ENCODE assay signal across 16 mouse cellular contexts in the genomic region with DNA sequence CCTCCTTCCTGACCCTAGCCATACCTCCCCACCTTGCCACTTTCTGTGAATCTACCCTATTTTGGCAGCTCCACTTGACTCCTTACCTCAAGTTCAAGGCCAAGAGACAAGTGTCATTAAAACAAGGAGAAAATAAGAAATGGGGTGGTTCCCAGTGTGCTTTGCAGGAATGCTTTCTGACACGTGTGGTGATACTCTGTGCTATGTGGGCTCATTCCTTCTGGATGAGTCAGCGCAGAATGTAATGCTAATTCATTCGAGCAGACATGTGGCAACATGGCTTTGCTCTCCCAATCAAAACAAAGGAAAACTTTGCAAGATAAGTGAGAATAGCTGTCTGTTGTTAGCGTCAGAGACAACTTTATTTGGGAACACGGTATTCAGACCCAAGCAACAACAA. TPM values are rescaled to one million over a fixed set of nuclear protein-coding genes. Genes with fewer than 3 reads are reported as not detected.
DNase-seq lines count a peak whose midpoint lies in the region; ATAC-seq and TF ChIP-seq lines count a peak whose summit lies in the region.
"Had no signal": no experiment of that assay in that cellular context is flagged by ENCODE, and none has a peak within 500 bp of the region (broad histone marks: within the 10 kb centered on the region; RNA-seq: fewer than 3 reads in every experiment).

No protein-coding gene starts in this region.

- ATAC-seq in embryonic facial prominence, embryonic 14.5 days (ENCODE audit: low read depth) = peak; percentile 55; the same call in 1 of the 2 replicates
- no peak; the same call in 1 of the 2 replicates for ATAC-seq in kidney, postnatal 0 days (replicated peaks; ENCODE audit: low FRiP score, low read depth)
- ATAC-seq: forebrain, embryonic 16.5 days had no signal

- WGBS in embryonic facial prominence, embryonic 14.5 days = 38% methylated on average over 5 of the region's 5 CpGs
- WGBS in embryonic facial prominence, embryonic 10.5 days = 69% methylated on average over 5 of the region's 5 CpGs
- WGBS in kidney, postnatal 0 days = 43% methylated on average over 5 of the region's 5 CpGs

- no peaks in the 10 kb centered on the region for H3K9me3 ChIP-seq in embryonic facial prominence, embryonic 14.5 days (ENCODE audit: control insufficient read depth, low read length)
- no peaks in the 10 kb centered on the region for H3K9me3 ChIP-seq in embryonic facial prominence, embryonic 10.5 days
- H3K9me3 ChIP-seq in kidney, postnatal 0 days (replicated peaks; ENCODE audit: low read length) = no peaks in the 10 kb centered on the region
- H3K9me3 ChIP-seq: G1E; midbrain, embryonic 12.5 days had no signal

- peak; percentile 77 for DNase-seq in embryonic facial prominence, embryonic 14.5 days (ENCODE audit: low spot score)
- no peak for DNase-seq in embryonic facial prominence, embryonic 10.5 days (ENCODE audit: low spot score)
- DNase-seq in kidney, postnatal 0 days (ENCODE audit: low spot score) = peak; percentile 46
- DNase-seq in kidney, adult 18-20 months = no peak
- DNase-seq in 3T3-L1 (ENCODE audit: low read depth, low spot score) = peak; percentile 99
- peak; percentile 34 for DNase-seq in fat pad, adult 2 months (ENCODE audit: extremely low read depth, low read depth, low spot score)
- DNase-seq in c-Kit-positive CD71-positive TER-119-positive erythroid progenitor cells, embryonic 14.5 days (ENCODE audit: low spot score) = no peak
- no peak for DNase-seq in thymus, postnatal 36 days
- DNase-seq: cerebellum, postnatal 14 days; heart, postnatal 36 days; kidney, adult 9 months; left cerebral cortex, postnatal 4 days had no signal

- H3K9ac ChIP-seq in embryonic facial prominence, embryonic 14.5 days (ENCODE audit: low read depth, low read length) = no peak overlapping the region
- no peak overlapping the region for H3K9ac ChIP-seq in kidney, postnatal 0 days (ENCODE audit: low read depth, low read length)
- H3K9ac ChIP-seq: embryonic facial prominence, embryonic 12.5 days; midbrain, embryonic 12.5 days had no signal

- no peak overlapping the region for H3K27ac ChIP-seq in embryonic facial prominence, embryonic 14.5 days (replicated peaks; ENCODE audit: low read depth, low read length)
- no peak overlapping the region for H3K27ac ChIP-seq in embryonic facial prominence, embryonic 10.5 days (replicated peaks)
- H3K27ac ChIP-seq in kidney, postnatal 0 days = no peak overlapping the region
- H3K27ac ChIP-seq: embryonic facial prominence, embryonic 12.5 days; midbrain, embryonic 12.5 days had no signal

- H3K4me2 ChIP-seq in embryonic facial prominence, embryonic 14.5 days (ENCODE audit: low read depth, low read length) = no peak overlapping the region
- H3K4me2 ChIP-seq in kidney, postnatal 0 days (ENCODE audit: low read length) = no peak overlapping the region
- H3K4me2 ChIP-seq: embryonic facial prominence, embryonic 12.5 days; midbrain, embryonic 12.5 days had no signal

- no peaks in the 10 kb centered on the region for H3K36me3 ChIP-seq in embryonic facial prominence, embryonic 14.5 days (ENCODE audit: control insufficient read depth, insufficient read depth, low read length)
- no peaks in the 10 kb centered on the region for H3K36me3 ChIP-seq in embryonic facial prominence, embryonic 10.5 days (replicated peaks)
- no peaks in the 10 kb centered on the region for H3K36me3 ChIP-seq in kidney, postnatal 0 days (ENCODE audit: insufficient read depth, low read length)
- H3K36me3 ChIP-seq: embryonic facial prominence, embryonic 12.5 days; G1E; midbrain, embryonic 12.5 days had no signal

- TF ChIP-seq CTCF in kidney, postnatal 0 days (IDR thresholded peaks at IDR 0.05; ENCODE audit: low read depth) = no peak

- no peaks in the 10 kb centered on the region for H3K27me3 ChIP-seq in embryonic facial prominence, embryonic 14.5 days (replicated peaks; ENCODE audit: control insufficient read depth, insufficient read depth, low read length)
- H3K27me3 ChIP-seq in embryonic facial prominence, embryonic 10.5 days (replicated peaks; ENCODE audit: low read depth, poor library complexity, severe bottlenecking) = no peaks in the 10 kb centered on the region
- no peaks in the 10 kb centered on the region for H3K27me3 ChIP-seq in kidney, postnatal 0 days (ENCODE audit: insufficient read depth, low read length)
- H3K27me3 ChIP-seq: embryonic facial prominence, embryonic 12.5 days; midbrain, embryonic 12.5 days had no signal

- no peak overlapping the region for H3K4me3 ChIP-seq in embryonic facial prominence, embryonic 14.5 days (ENCODE audit: low read depth, low read length)
- no peak overlapping the region for H3K4me3 ChIP-seq in embryonic facial prominence, embryonic 10.5 days
- no peak overlapping the region for H3K4me3 ChIP-seq in kidney, postnatal 0 days (replicated peaks; ENCODE audit: low read depth, low read length)
- H3K4me3 ChIP-seq: embryonic facial prominence, embryonic 12.5 days; midbrain, embryonic 12.5 days had no signal

- H3K4me1 ChIP-seq in embryonic facial prominence, embryonic 14.5 days (ENCODE audit: control insufficient read depth, insufficient read depth, low read length) = peaks cover 7% of the 10 kb centered on the region; the same call in 1 of the 2 replicates
- H3K4me1 ChIP-seq in embryonic facial prominence, embryonic 10.5 days = no peaks in the 10 kb centered on the region
- no peaks in the 10 kb centered on the region for H3K4me1 ChIP-seq in kidney, postnatal 0 days (replicated peaks; ENCODE audit: insufficient read depth, low read length)
- H3K4me1 ChIP-seq: embryonic facial prominence, embryonic 12.5 days; midbrain, embryonic 12.5 days had no signal

RNA-seq across cellular contexts. Expression of gene Stard13, which starts 30.7 kb away (rescaled TPM):
- 13.3 and 13.6 TPM in 2 replicates for polyA plus RNA-seq in embryonic facial prominence, embryonic 14.5 days (2014; fragmentation: Nextera tagmentation; extraction: Ambion mirVana)
- 4.2 and 4.6 TPM in 2 replicates for polyA plus RNA-seq in embryonic facial prominence, embryonic 10.5 days (2016; fragmentation: Nextera tagmentation; extraction: Ambion mirVana)
- polyA plus RNA-seq in kidney, postnatal 0 days (2015; fragmentation: Nextera tagmentation; extraction: Ambion mirVana) = 7.8 and 9.4 TPM in 2 replicates
- polyA plus RNA-seq: G1E had no signal

Comparison
In these comparisons a context has a peak if more than half of its experiments do, and no peak if none do; other contexts are left out.
1. DNase-seq: peak in embryonic facial prominence, embryonic 14.5 days (single experiment), kidney, postnatal 0 days (single experiment), 3T3-L1 (single experiment) and fat pad, adult 2 months (single experiment); none in embryonic facial prominence, embryonic 10.5 days (single experiment), kidney, adult 18-20 months (single experiment), c-Kit-positive CD71-positive TER-119-positive erythroid progenitor cells, embryonic 14.5 days (single experiment) and thymus, postnatal 36 days (0 of 2).